Mouse (Mus musculus): ENCODE results near the gene Slc38a10. TPM values are rescaled to one million over a fixed set of nuclear protein-coding genes. Genes with fewer than 3 reads are reported as not detected.

Gene Slc38a10
- polyA plus RNA-seq, 1 experiment = 90.4 TPM

DNA sequence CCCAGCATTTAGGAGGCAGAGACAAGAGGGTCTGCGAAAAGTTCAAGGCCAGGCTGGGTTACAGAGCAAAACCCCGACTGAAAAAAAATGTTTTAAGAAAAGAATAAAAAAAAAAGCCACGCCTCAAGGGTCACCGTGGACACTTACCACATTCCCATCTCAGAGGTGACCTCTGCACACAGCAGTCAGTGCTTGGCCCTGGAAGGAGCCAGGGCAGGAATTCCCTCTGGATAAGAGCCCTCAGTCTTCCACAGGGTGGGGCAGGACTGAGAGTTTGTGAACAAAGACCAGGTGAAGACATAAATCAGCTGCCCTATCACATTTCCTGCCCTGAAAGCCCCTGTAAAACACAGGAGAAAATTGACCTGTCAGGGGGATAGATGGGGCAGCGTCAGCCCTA, 12.9 kb upstream of the Slc38a10 start:
- no peak overlapping the region for H3K27ac ChIP-seq (ENCODE audit: control insufficient read depth, insufficient read depth, low read depth, low read length)
- no peak for TF ChIP-seq CTCF (IDR thresholded peaks at IDR 0.05; ENCODE audit: control insufficient read depth, insufficient read depth, insufficient replicate concordance, low read depth, low read length)
- no peak for TF ChIP-seq POLR2A (IDR thresholded peaks at IDR 0.05; ENCODE audit: control insufficient read depth, low read depth, low read length)
- no peak overlapping the region for H3K4me3 ChIP-seq (ENCODE audit: control insufficient read depth, low read depth, low read length)
- peaks cover 4% of the 10 kb centered on the region for H3K4me1 ChIP-seq (ENCODE audit: control insufficient read depth, insufficient read depth, low read length)
- no peaks in the 10 kb centered on the region for H3K36me3 ChIP-seq (ENCODE audit: control insufficient read depth, insufficient read depth, low read length)
- H3K27me3 ChIP-seq (ENCODE audit: control insufficient read depth, insufficient read depth, low read length) = no peaks in the 10 kb centered on the region

DNA sequence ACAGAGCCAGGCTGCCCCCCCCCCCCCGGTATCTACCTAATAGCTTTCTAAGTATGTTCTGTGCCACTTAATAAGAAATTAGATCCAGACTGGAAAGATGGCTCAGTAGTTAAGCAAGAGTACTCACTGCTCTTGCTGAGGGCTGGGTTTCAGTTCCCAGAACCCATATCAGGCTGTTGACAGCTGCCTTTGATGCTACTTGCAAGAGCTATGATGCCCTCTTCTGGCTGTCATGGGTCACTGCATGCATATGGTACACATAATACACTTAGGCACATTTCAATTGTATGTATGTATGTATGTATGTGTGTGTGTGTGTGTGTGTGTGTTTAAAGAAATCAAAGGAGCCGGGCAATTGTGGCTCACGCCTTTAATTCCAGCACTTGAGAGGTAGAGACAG, 12.1 kb upstream of the Slc38a10 start:
- Histone ChIP-seq H3K27me3 (ENCODE audit: control insufficient read depth, insufficient read depth, low read length) (no peaks in the 10 kb centered on the region), H3K4me3 (ENCODE audit: control insufficient read depth, low read depth, low read length) (no peak overlapping the region), H3K27ac (ENCODE audit: control insufficient read depth, insufficient read depth, low read depth, low read length) (no peak overlapping the region), H3K4me1 (ENCODE audit: control insufficient read depth, insufficient read depth, low read length) (no peaks in the 10 kb centered on the region), H3K36me3 (ENCODE audit: control insufficient read depth, insufficient read depth, low read length) (no peaks in the 10 kb centered on the region)
- TF ChIP-seq POLR2A (IDR thresholded peaks at IDR 0.05; ENCODE audit: control insufficient read depth, low read depth, low read length) = no peak
- peak; percentile 35; the same call in 1 of the 2 replicates for TF ChIP-seq CTCF (IDR thresholded peaks at IDR 0.05; ENCODE audit: control insufficient read depth, insufficient read depth, insufficient replicate concordance, low read depth, low read length)

DNA sequence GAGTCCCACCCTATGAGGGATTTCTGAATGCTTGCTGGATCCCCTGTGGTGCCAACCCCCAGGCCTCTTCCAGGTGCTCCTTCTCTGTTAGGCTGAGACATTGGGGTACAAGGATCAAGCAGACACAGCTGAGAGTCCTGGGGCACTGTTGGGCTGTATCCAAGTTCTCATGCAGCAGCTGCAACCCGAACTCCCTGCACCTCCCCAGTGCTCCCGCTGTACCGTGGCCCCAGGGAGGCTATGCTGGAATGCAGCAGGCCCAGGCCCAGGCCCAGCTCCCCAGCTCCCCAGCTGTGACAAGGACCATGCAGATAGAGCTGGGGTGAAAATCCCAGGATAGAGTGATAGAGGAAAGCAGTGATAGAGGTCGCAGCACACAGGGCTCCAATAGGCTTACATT, 10.1 kb upstream of the Slc38a10 start:
- Histone ChIP-seq H3K36me3 (ENCODE audit: control insufficient read depth, insufficient read depth, low read length) (no peaks in the 10 kb centered on the region), H3K4me1 (ENCODE audit: control insufficient read depth, insufficient read depth, low read length) (no peaks in the 10 kb centered on the region), H3K27ac (ENCODE audit: control insufficient read depth, insufficient read depth, low read depth, low read length) (no peak overlapping the region), H3K4me3 (ENCODE audit: control insufficient read depth, low read depth, low read length) (no peak overlapping the region), H3K27me3 (ENCODE audit: control insufficient read depth, insufficient read depth, low read length) (no peaks in the 10 kb centered on the region)
- TF ChIP-seq CTCF (IDR thresholded peaks at IDR 0.05; ENCODE audit: control insufficient read depth, insufficient read depth, insufficient replicate concordance, low read depth, low read length) (no peak), POLR2A (IDR thresholded peaks at IDR 0.05; ENCODE audit: control insufficient read depth, low read depth, low read length) (no peak)

DNA sequence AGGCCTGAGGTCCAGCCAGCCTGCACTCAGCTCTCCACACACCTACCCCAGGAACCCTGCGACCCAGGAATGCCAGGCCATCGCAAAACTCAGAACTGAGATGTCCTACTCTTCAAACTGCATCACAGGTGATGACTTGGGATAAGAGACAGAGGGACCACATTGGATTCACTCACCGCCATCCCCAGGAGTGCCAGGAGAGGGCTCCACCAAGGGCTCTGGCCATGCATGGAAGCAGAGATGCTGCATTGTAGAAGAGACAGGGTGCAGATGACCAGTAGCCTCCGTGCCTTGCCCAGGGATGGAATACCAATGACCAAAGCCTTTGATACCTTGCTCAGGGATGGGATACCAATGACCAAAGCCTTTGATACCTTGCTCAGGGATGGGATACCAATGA, 9.3 kb upstream of the Slc38a10 start:
- no peak overlapping the region for H3K4me3 ChIP-seq (ENCODE audit: control insufficient read depth, low read depth, low read length)
- H3K4me1 ChIP-seq (ENCODE audit: control insufficient read depth, insufficient read depth, low read length) = no peaks in the 10 kb centered on the region
- H3K36me3 ChIP-seq (ENCODE audit: control insufficient read depth, insufficient read depth, low read length) = no peaks in the 10 kb centered on the region
- no peaks in the 10 kb centered on the region for H3K27me3 ChIP-seq (ENCODE audit: control insufficient read depth, insufficient read depth, low read length)
- no peak overlapping the region for H3K27ac ChIP-seq (ENCODE audit: control insufficient read depth, insufficient read depth, low read depth, low read length)
- TF ChIP-seq CTCF (IDR thresholded peaks at IDR 0.05; ENCODE audit: control insufficient read depth, insufficient read depth, insufficient replicate concordance, low read depth, low read length) (peak; percentile 20; the same call in 1 of the 2 replicates), POLR2A (IDR thresholded peaks at IDR 0.05; ENCODE audit: control insufficient read depth, low read depth, low read length) (no peak)

DNA sequence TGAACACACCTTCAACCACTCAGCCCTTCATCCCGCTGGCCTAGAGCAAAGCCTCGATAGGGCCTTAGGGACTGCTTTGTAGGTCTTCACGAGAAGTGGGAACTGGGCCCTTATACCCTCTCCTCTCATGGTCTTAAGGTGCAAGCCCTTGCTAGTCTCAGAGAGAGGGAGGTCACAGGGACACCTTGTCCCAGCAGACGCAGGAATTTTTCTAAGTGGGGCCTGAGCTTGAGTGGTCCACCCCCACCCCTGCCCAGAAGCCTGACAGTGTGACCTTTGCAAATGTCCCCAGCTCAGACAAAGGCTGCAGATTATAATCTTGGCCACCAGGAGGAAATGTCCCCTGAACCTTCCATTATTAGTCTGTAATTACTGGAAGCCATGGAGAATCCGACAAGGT, 8.5 kb upstream of the Slc38a10 start:
- Histone ChIP-seq H3K4me3 (ENCODE audit: control insufficient read depth, low read depth, low read length) (no peak overlapping the region), H3K4me1 (ENCODE audit: control insufficient read depth, insufficient read depth, low read length) (no peaks in the 10 kb centered on the region), H3K27me3 (ENCODE audit: control insufficient read depth, insufficient read depth, low read length) (no peaks in the 10 kb centered on the region), H3K36me3 (ENCODE audit: control insufficient read depth, insufficient read depth, low read length) (no peaks in the 10 kb centered on the region), H3K27ac (ENCODE audit: control insufficient read depth, insufficient read depth, low read depth, low read length) (no peak overlapping the region)
- TF ChIP-seq POLR2A (IDR thresholded peaks at IDR 0.05; ENCODE audit: control insufficient read depth, low read depth, low read length) (no peak), CTCF (IDR thresholded peaks at IDR 0.05; ENCODE audit: control insufficient read depth, insufficient read depth, insufficient replicate concordance, low read depth, low read length) (no peak)

DNA sequence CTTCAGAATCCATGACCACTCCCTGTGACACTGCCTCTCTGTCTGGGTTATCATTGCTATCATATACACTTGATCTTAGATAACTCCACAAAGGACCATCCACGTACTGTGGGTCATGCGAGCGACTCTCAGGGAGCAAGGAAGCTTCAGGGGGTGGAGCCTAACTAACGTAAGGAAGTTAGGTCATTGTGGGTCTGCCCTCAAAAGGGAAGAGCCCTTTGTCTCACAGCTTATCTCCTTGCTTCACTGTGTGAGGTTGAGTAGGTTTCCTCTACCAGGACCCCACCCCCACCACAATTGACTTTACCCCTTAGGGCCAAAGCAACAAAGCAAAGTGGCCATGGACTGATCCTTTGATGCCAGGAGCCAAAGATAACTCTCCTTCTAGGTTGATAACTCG, 7.7 kb upstream of the Slc38a10 start:
- Histone ChIP-seq H3K4me3 (ENCODE audit: control insufficient read depth, low read depth, low read length) (no peak overlapping the region), H3K36me3 (ENCODE audit: control insufficient read depth, insufficient read depth, low read length) (no peaks in the 10 kb centered on the region), H3K27ac (ENCODE audit: control insufficient read depth, insufficient read depth, low read depth, low read length) (no peak overlapping the region), H3K4me1 (ENCODE audit: control insufficient read depth, insufficient read depth, low read length) (no peaks in the 10 kb centered on the region), H3K27me3 (ENCODE audit: control insufficient read depth, insufficient read depth, low read length) (no peaks in the 10 kb centered on the region)
- no peak for TF ChIP-seq POLR2A (IDR thresholded peaks at IDR 0.05; ENCODE audit: control insufficient read depth, low read depth, low read length)
- no peak for TF ChIP-seq CTCF (IDR thresholded peaks at IDR 0.05; ENCODE audit: control insufficient read depth, insufficient read depth, insufficient replicate concordance, low read depth, low read length)

DNA sequence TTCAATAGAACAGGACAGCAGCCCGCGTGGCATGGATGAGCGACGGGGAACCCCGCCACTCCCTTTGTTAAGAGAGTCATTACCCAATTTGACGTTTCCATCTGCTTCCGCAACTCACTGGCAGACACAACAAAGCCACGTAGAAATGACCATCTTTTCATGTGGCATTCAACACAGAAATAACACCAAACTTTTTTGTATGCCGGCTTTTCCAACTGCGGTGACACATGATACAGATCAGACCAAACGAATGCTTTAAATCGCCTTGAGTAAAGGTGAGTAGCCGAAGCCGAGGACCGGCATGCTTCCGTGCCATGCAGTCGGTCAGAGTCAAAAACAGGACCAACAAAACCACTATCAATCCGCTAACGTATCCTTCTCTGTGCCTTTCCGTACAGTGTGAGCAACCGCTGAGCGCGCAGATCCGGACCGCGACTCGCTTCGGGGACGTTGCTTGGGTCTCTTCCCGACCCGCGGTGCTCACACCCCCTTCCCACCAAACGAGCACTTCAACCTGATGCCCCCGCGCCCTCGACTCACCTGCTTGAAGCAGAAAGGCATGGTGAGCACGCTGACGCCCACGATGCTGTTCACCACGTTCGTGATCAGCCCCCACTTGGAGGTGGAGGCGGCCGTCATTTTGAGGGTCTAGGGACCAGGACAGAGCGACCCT, 570 bp downstream of the Slc38a10 start:
- H3K27ac ChIP-seq (ENCODE audit: control insufficient read depth, insufficient read depth, low read depth, low read length) = peak overlapping the region; percentile 77
- peaks cover 10% of the 10 kb centered on the region for H3K4me1 ChIP-seq (ENCODE audit: control insufficient read depth, insufficient read depth, low read length)
- H3K27me3 ChIP-seq (ENCODE audit: control insufficient read depth, insufficient read depth, low read length) = no peaks in the 10 kb centered on the region
- peak overlapping the region; percentile 96 for H3K4me3 ChIP-seq (ENCODE audit: control insufficient read depth, low read depth, low read length)
- no peak for TF ChIP-seq CTCF (IDR thresholded peaks at IDR 0.05; ENCODE audit: control insufficient read depth, insufficient read depth, insufficient replicate concordance, low read depth, low read length)
- TF ChIP-seq POLR2A (IDR thresholded peaks at IDR 0.05; ENCODE audit: control insufficient read depth, low read depth, low read length) = no peak
- no peaks in the 10 kb centered on the region for H3K36me3 ChIP-seq (ENCODE audit: control insufficient read depth, insufficient read depth, low read length)
